Mouse (Mus musculus) brain, embryonic 14.5 days (tissue): ENCODE data around the gene Hdac4.

Experiments
- CTCF ChIP-seq: fragments of 200-500 bp; IDR thresholded peaks from 2 replicates; pipeline ENCODE4 v1.5.1; 2012; ENCODE audit warnings: inconsistent platforms, mild to moderate bottlenecking, moderate library complexity, borderline replicate concordance; ENCODE audit not compliant: insufficient read depth, insufficient read length; ENCODE audit errors: extremely low read depth
- POLR2A ChIP-seq: fragments of 200-500 bp; IDR thresholded peaks from 2 replicates; pipeline ENCODE4 v1.6.1; 2012; ENCODE audit warnings: mild to moderate bottlenecking, inconsistent platforms, borderline replicate concordance; ENCODE audit not compliant: poor library complexity, insufficient read depth, insufficient read length, severe bottlenecking; ENCODE audit errors: extremely low read depth

DNA sequence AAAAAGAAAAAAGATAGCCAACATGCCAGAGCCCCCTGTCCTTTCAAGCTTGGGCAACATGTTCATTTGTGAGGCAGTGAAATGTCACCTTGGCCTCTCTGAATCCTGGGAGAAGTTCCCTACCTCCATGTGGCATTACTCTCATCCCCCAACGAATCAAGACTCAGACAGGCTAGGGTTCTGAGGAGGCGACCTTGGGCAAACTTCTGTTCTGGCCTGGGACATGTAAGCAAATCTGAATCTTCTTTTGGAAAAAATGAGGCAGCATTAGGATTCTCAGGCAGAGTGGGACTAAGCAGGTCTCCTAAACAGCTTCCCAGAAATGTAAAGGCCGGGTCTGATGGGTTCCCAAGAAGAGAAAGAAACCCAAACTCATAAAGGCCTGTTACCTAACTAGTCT, 202.8 kb downstream of the Hdac4 start:
- TF ChIP-seq CTCF = no peak
- no peak for TF ChIP-seq POLR2A
